Mouse (Mus musculus): ENCODE measurements at regions not wholly inside any gene's neighbourhood (a gene's known extent, or its start where the extent isn't known, plus 50 kb on each side); places are given as distances from the start of the nearest gene placed in this dataset.

- no peak for TF ChIP-seq CTCF (IDR thresholded peaks at IDR 0.05; ENCODE audit: borderline replicate concordance, control insufficient read depth, extremely low read depth, insufficient read depth, low read length, poor library complexity)
- TF ChIP-seq POLR2A (IDR thresholded peaks at IDR 0.05; ENCODE audit: control insufficient read depth, extremely low read depth, insufficient read depth, low read length, poor library complexity): no peak
Measured at GRCm38 (mm10) chr8:31000120-31000519, 2428.4 kb upstream of the 5930422O12Rik start.
